ENCODE assay signal across 8 mouse cellular contexts in the genomic region with DNA sequence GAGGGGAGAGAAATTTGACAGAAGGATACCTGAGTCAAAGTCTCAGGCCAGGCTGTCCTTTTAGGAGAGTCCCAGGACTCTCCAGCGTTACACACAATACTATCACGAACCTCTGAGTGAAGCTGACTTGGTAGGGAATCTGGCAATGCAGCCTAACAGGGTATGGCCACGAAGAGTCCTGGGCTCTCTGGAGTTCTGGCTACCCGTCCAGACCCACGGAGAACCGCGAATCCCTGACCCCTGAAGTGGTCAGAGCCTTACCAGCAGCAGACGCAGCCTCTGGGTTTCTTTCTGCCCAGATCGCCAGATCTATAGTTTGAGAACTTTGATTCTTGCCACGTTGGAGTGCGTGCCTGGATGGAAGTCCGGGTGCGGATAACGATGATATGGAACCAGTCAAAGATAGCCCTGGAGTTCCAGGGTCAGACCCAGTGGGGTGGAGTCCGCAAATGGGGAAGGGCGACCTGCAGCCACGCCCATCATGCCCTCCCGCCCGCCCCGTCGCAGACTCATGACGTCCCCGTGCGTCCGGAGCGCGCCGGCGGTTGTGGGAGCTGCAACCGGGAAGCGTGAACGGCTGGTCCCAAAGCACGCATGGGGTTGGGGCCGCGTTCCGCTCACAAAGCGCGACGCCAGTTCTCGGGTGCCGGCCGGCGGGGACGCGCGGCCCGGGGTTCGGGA. TPM values are rescaled to one million over a fixed set of nuclear protein-coding genes. Genes with fewer than 3 reads are reported as not detected.
DNase-seq lines count a peak whose midpoint lies in the region; ATAC-seq and TF ChIP-seq lines count a peak whose summit lies in the region.

Dhrs1 (minus strand) TSS at position 511 of the 681 bp plus-strand sequence.
Nop9 (plus strand) TSS at position 514 of the 681 bp plus-strand sequence.

- H3K79me2 ChIP-seq in myocyte (ENCODE audit: control insufficient read depth, insufficient read depth), result peaks cover 21% of the 10 kb centered on the region

- H3K36me3 ChIP-seq in heart, embryonic 12.5 days, result peaks cover 35% of the 10 kb centered on the region
- H3K36me3 ChIP-seq in kidney, embryonic 16.5 days (ENCODE audit: insufficient read depth, low read length), result peaks cover 16% of the 10 kb centered on the region
- H3K36me3 ChIP-seq in liver, embryonic 11.5 days (ENCODE audit: control insufficient read depth, insufficient read depth, low read length), result peaks cover 12% of the 10 kb centered on the region
- H3K36me3 ChIP-seq in myocyte (ENCODE audit: control insufficient read depth, insufficient read depth), result peaks cover 25% of the 10 kb centered on the region

- peaks cover 22% of the 10 kb centered on the region for H3K4me1 ChIP-seq in heart, embryonic 12.5 days (replicated peaks)
- peaks cover 29% of the 10 kb centered on the region for H3K4me1 ChIP-seq in kidney, embryonic 16.5 days (ENCODE audit: insufficient read depth, low read length)
- H3K4me1 ChIP-seq in liver, embryonic 11.5 days (replicated peaks; ENCODE audit: control insufficient read depth, insufficient read depth, low read length), result peaks cover 19% of the 10 kb centered on the region

- no peaks in the 10 kb centered on the region for H3K9me3 ChIP-seq in heart, embryonic 12.5 days (replicated peaks)
- no peaks in the 10 kb centered on the region for H3K9me3 ChIP-seq in kidney, embryonic 16.5 days (ENCODE audit: low read length)
- H3K9me3 ChIP-seq in liver, embryonic 11.5 days (ENCODE audit: control insufficient read depth, low read length), result no peaks in the 10 kb centered on the region

- H3K4me2 ChIP-seq in heart, embryonic 12.5 days, result peak within 1 kb of the TSS; percentile 99
- H3K4me2 ChIP-seq in kidney, embryonic 16.5 days (replicated peaks; ENCODE audit: low read depth, low read length), result peak within 1 kb of the TSS; percentile 98
- peak within 1 kb of the TSS; percentile 98 for H3K4me2 ChIP-seq in liver, embryonic 11.5 days
- H3K4me2 ChIP-seq in myocyte (ENCODE audit: low read depth), result peak within 1 kb of the TSS; percentile 91

- H3K4me3 ChIP-seq in heart, embryonic 12.5 days, result peak within 1 kb of the TSS; percentile 84
- H3K4me3 ChIP-seq in kidney, embryonic 16.5 days (ENCODE audit: low read length), result peak within 1 kb of the TSS; percentile 90
- peak within 1 kb of the TSS; percentile 96 for H3K4me3 ChIP-seq in liver, embryonic 11.5 days (ENCODE audit: low read depth, low read length)
- peak within 1 kb of the TSS; percentile 81 for H3K4me3 ChIP-seq in myocyte

- peak within 1 kb of the TSS; percentile 20; the same call in 1 of the 2 replicates for H3K27ac ChIP-seq in heart, embryonic 12.5 days (ENCODE audit: poor library complexity, severe bottlenecking)
- H3K27ac ChIP-seq in kidney, embryonic 16.5 days (ENCODE audit: low read length), result peak within 1 kb of the TSS; percentile 41
- peak within 1 kb of the TSS; percentile 73 for H3K27ac ChIP-seq in liver, embryonic 11.5 days (ENCODE audit: low read depth, low read length)

- peak; percentile 81 for ATAC-seq in erythroid progenitor cell, adult 5-6 weeks (replicated peaks; ENCODE audit: low FRiP score, poor library complexity, severe bottlenecking)
- peak; percentile 88 for ATAC-seq in heart, embryonic 12.5 days (ENCODE audit: insufficient number of reproducible peaks, low FRiP score)
- ATAC-seq in kidney, embryonic 16.5 days (ENCODE audit: low FRiP score, low TSS enrichment), result peak; percentile 88
- ATAC-seq in liver, embryonic 11.5 days (replicated peaks; ENCODE audit: low FRiP score), result peak; percentile 89

- DNase-seq in CD4-positive helper T cell, adult 2 months (ENCODE audit: low read depth, low spot score), result peak; percentile 90
- peak; percentile 93 for DNase-seq in brain, embryonic 14.5 days (ENCODE audit: low read depth)
- peak; percentile 96 for DNase-seq in liver, embryonic 11.5 days (ENCODE audit: low spot score)
- DNase-seq in spleen, postnatal 4 days (ENCODE audit: low spot score in 2 of 2), result peak; percentile 85 to 93

- no peaks in the 10 kb centered on the region for H3K27me3 ChIP-seq in heart, embryonic 12.5 days (replicated peaks)
- H3K27me3 ChIP-seq in kidney, embryonic 16.5 days (ENCODE audit: insufficient read depth, low read length), result no peaks in the 10 kb centered on the region
- no peaks in the 10 kb centered on the region for H3K27me3 ChIP-seq in liver, embryonic 11.5 days (replicated peaks; ENCODE audit: control insufficient read depth, insufficient read depth, low read length)
- no peaks in the 10 kb centered on the region for H3K27me3 ChIP-seq in myocyte (ENCODE audit: control insufficient read depth, insufficient read depth, insufficient read length)

- peak within 1 kb of the TSS; percentile 88 for H3K9ac ChIP-seq in heart, embryonic 12.5 days
- H3K9ac ChIP-seq in kidney, embryonic 16.5 days (replicated peaks; ENCODE audit: low read length), result peak within 1 kb of the TSS; percentile 81
- peak within 1 kb of the TSS; percentile 92 for H3K9ac ChIP-seq in liver, embryonic 11.5 days (ENCODE audit: low read depth, low read length)

- 0 out of 2 replicates have a peak, but pooled peaks have one; percentile 49 for TF ChIP-seq POLR2A in brain, embryonic 14.5 days (IDR thresholded peaks at IDR 0.05; ENCODE audit: borderline replicate concordance, extremely low read depth, insufficient read depth, insufficient read length, poor library complexity, severe bottlenecking)
- peak; percentile 89 for TF ChIP-seq POLR2A in myocyte (IDR thresholded peaks at IDR 0.05; ENCODE audit: insufficient read length, low read depth)

- peak within 1 kb of the TSS; percentile 25 for H3ac ChIP-seq in myocyte (ENCODE audit: control insufficient read depth, insufficient read length)

- TF ChIP-seq CTCF in brain, embryonic 14.5 days (IDR thresholded peaks at IDR 0.05; ENCODE audit: borderline replicate concordance, extremely low read depth, insufficient read depth, insufficient read length), result no peak

- WGBS in heart, embryonic 12.5 days, result 1% methylated on average over 48 of the region's 48 CpGs
- under 1% methylated on average over 48 of the region's 48 CpGs for WGBS in kidney, embryonic 16.5 days
- WGBS in liver, embryonic 11.5 days, result 2% methylated on average over 39 of the region's 48 CpGs

TF ChIP-seq in myocyte, 11 proteins besides CTCF, POLR2A, EP300 and RAD21:
- TF ChIP-seq POLR2AphosphoS2 (IDR thresholded peaks at IDR 0.05; ENCODE audit: insufficient read length, low read depth), result peak; percentile 75
- no peak for TF ChIP-seq MAX (IDR thresholded peaks at IDR 0.05; ENCODE audit: low read depth)
- TF ChIP-seq MYOG (IDR thresholded peaks at IDR 0.05; ENCODE audit: control insufficient read depth in 1 of 3, insufficient read depth in 1 of 3, insufficient read length in 2 of 3, low read depth in 2 of 3), result peak in 1 of 3 experiments; percentile 2
- no peak for TF ChIP-seq REST (IDR thresholded peaks at IDR 0.05; ENCODE audit: insufficient read depth, insufficient read length)
- TF ChIP-seq MYOD1 (IDR thresholded peaks at IDR 0.05; ENCODE audit: control insufficient read depth in 1 of 3, insufficient read length in 2 of 3, low read depth in 2 of 3), result peak in 1 of 3 experiments; percentile 24
- TF ChIP-seq E2F4 (IDR thresholded peaks at IDR 0.05; ENCODE audit: insufficient read depth), result peak; percentile 37
- no peak for TF ChIP-seq CEBPB (IDR thresholded peaks at IDR 0.05; ENCODE audit: insufficient read depth, poor library complexity, severe bottlenecking)
TF ChIP-seq in myocyte: peak in this region for 4.

RNA-seq across cellular contexts. Expression of gene Dhrs1, which starts in this region (rescaled TPM):
- 67.1 and 88.2 TPM in 2 replicates for polyA plus RNA-seq in brain, embryonic 14.5 days (2012; rRNA removed)
- 6.7 and 39.3 TPM in 2 replicates for total RNA-seq in erythroid progenitor cell, adult 5-6 weeks (2015; ENCODE audit: low replicate concordance)
- total RNA-seq in erythroid progenitor cell, adult 5-6 weeks (2017; ENCODE audit: low replicate concordance), result 0.76 and 10.4 TPM in 2 replicates
- polyA plus RNA-seq in heart, embryonic 12.5 days (2016; fragmentation: Nextera tagmentation; extraction: Ambion mirVana), result 59.2 and 60.8 TPM in 2 replicates
- polyA plus RNA-seq in kidney, embryonic 16.5 days (2015; fragmentation: Nextera tagmentation; extraction: Ambion mirVana), result 112 and 119 TPM in 2 replicates
- polyA plus RNA-seq in liver, embryonic 11.5 days (2014; fragmentation: Nextera tagmentation; extraction: Ambion mirVana), result 48.8 and 53.9 TPM in 2 replicates
- polyA plus RNA-seq in myocyte (2012; fragmentation: generic; extraction: Trizol), result 76.3 TPM

RNA-seq across cellular contexts. Expression of gene Nop9, which starts in this region (rescaled TPM):
- 24.6 and 27.9 TPM in 2 replicates for polyA plus RNA-seq in brain, embryonic 14.5 days (2012; rRNA removed)
- total RNA-seq in erythroid progenitor cell, adult 5-6 weeks (2015; ENCODE audit: low replicate concordance), result 5.9 and 8.6 TPM in 2 replicates
- total RNA-seq in erythroid progenitor cell, adult 5-6 weeks (2017; ENCODE audit: low replicate concordance), result 7.2 and 11.7 TPM in 2 replicates
- polyA plus RNA-seq in heart, embryonic 12.5 days (2016; fragmentation: Nextera tagmentation; extraction: Ambion mirVana), result 27.7 and 30.6 TPM in 2 replicates
- polyA plus RNA-seq in kidney, embryonic 16.5 days (2015; fragmentation: Nextera tagmentation; extraction: Ambion mirVana), result 40.6 and 41.9 TPM in 2 replicates
- polyA plus RNA-seq in liver, embryonic 11.5 days (2014; fragmentation: Nextera tagmentation; extraction: Ambion mirVana), result 70.6 and 76.1 TPM in 2 replicates
- polyA plus RNA-seq in myocyte (2012; fragmentation: generic; extraction: Trizol), result 24.9 TPM

Comparison
In these comparisons a context has a peak if more than half of its experiments do, and no peak if none do; other contexts are left out.
1. Peak in every context shown above with its lines: DNase-seq, ATAC-seq, H3K4me3 ChIP-seq and H3K27ac ChIP-seq.
2. H3K27ac ChIP-seq: peak in every context shown above with its lines; median percentile 73 in liver, embryonic 11.5 days; 41 in kidney, embryonic 16.5 days; 20 in heart, embryonic 12.5 days.